Mouse (Mus musculus) myocyte (in vitro differentiated cells): ENCODE measurements around the gene Gm7929. TPM values are rescaled to one million over a fixed set of nuclear protein-coding genes. Genes with fewer than 3 reads are reported as not detected.
"Not testable (repeated sequence)": the region's sequence is repeated elsewhere in the genome, so short reads cannot be mapped to it uniquely, and the experiment has no call there.

Experiments
- H3K27me3 ChIP-seq: one replicate; pipeline ENCODE4 v1.6.1; 2011; ENCODE audit not compliant: control insufficient read depth, insufficient read depth, insufficient read length
- H3K36me3 ChIP-seq: one replicate; pipeline ENCODE4 v1.6.1; 2011; ENCODE audit not compliant: control insufficient read depth, insufficient read depth
- H3K4me2 ChIP-seq: one replicate; pipeline ENCODE4 v1.6.1; 2011; ENCODE audit warnings: low read depth, control low read depth
- H3K4me3 ChIP-seq: one replicate; pipeline ENCODE4 v1.5.1; 2011; ENCODE audit warnings: mild to moderate bottlenecking, control low read depth, moderate library complexity
- H3K79me2 ChIP-seq: one replicate; pipeline ENCODE4 v1.6.1; 2011; ENCODE audit not compliant: control insufficient read depth, insufficient read depth
- H3ac ChIP-seq: one replicate; pipeline ENCODE4 v1.6.1; 2011; ENCODE audit not compliant: control insufficient read depth, insufficient read length
- polyA plus RNA-seq: library from polyadenylated mRNA; unstranded; fragments of >200 nt; fragmentation: generic; extraction: Trizol; gene quantifications from one replicate; pipeline ENCODE4 v1.2.1, GENCODE M21; 2012; ENCODE audit warnings: missing spikeins

Gm7929 gene
- not detected for polyA plus RNA-seq

GRCm38 (mm10) chr14:41750514-41750913 lies at the start of gene Gm7929:
TSS of gene Gm7929 (minus strand) at chr14:41750614.
- H3K4me3 ChIP-seq, H3K4me2 ChIP-seq, H3ac ChIP-seq, H3K79me2 ChIP-seq, H3K36me3 ChIP-seq, H3K27me3 ChIP-seq: not testable (repeated sequence)

GRCm38 (mm10) chr14:41772341-41772740 lies 21.9 kb upstream of the Gm7929 start, which contains the start of gene Gm47189:
TSS of gene Gm47189 (minus strand) at chr14:41772441.
- not testable (repeated sequence) for H3ac ChIP-seq, H3K4me2 ChIP-seq

GRCm38 (mm10) chr14:41755931-41756330 lies 5.5 kb upstream of the Gm7929 start:
- H3K79me2 ChIP-seq, H3K4me2 ChIP-seq, H3ac ChIP-seq, H3K27me3 ChIP-seq, H3K4me3 ChIP-seq, H3K36me3 ChIP-seq: not testable (repeated sequence)

More at GRCm38 (mm10) chr14:41772341-41772740, 21.9 kb upstream of the Gm7929 start, which contains the start of gene Gm47189:
- not testable (repeated sequence) for H3K79me2 ChIP-seq, H3K27me3 ChIP-seq, H3K36me3 ChIP-seq, H3K4me3 ChIP-seq

- not testable (repeated sequence) for H3K4me2 ChIP-seq, H3ac ChIP-seq, H3K4me3 ChIP-seq, H3K79me2 ChIP-seq, H3K27me3 ChIP-seq, H3K36me3 ChIP-seq
Observed at GRCm38 (mm10) chr14:41723437-41723836, 27.0 kb downstream of the Gm7929 start.

- H3K27me3 ChIP-seq, H3ac ChIP-seq, H3K4me2 ChIP-seq, H3K79me2 ChIP-seq, H3K4me3 ChIP-seq, H3K36me3 ChIP-seq: not testable (repeated sequence)
Observed at GRCm38 (mm10) chr14:41717180-41717579, 33.2 kb downstream of the Gm7929 start.

GRCm38 (mm10) chr14:41701785-41702184 lies 48.6 kb downstream of the Gm7929 start, which contains the start of gene Gm8068:
TSS of gene Gm8068 (minus strand) at chr14:41701885.
- H3K4me3 ChIP-seq, H3K79me2 ChIP-seq, H3K27me3 ChIP-seq, H3K36me3 ChIP-seq, H3K4me2 ChIP-seq, H3ac ChIP-seq: not testable (repeated sequence)

Other genes with a start within 250 kb of the Gm7929 start
- gene Gm7970, start 195.0 kb downstream of the Gm7929 start, polyA plus RNA-seq = not detected
- gene 1700049E17Rik2, start 177.4 kb downstream of the Gm7929 start, polyA plus RNA-seq = not detected
- not detected for gene Gm3072, start 126.0 kb downstream of the Gm7929 start, polyA plus RNA-seq
- gene Gm3676, start 104.1 kb downstream of the Gm7929 start, polyA plus RNA-seq = not detected
- gene Gm8068, start 48.7 kb downstream of the Gm7929 start, polyA plus RNA-seq = not detected
- gene Gm47189, start 21.8 kb upstream of the Gm7929 start, polyA plus RNA-seq = not detected
- not detected for gene Gm7980, start 156.7 kb upstream of the Gm7929 start, polyA plus RNA-seq
- gene 1700049E17Rik1, start 174.3 kb upstream of the Gm7929 start, polyA plus RNA-seq = not detected
- gene 1700024B05Rik, start 193.4 kb upstream of the Gm7929 start, polyA plus RNA-seq = not detected
- gene Gm6401, start 217.3 kb upstream of the Gm7929 start, polyA plus RNA-seq = not detected
- not detected for gene Gm3543, start 232.7 kb upstream of the Gm7929 start, polyA plus RNA-seq